Comparison of ENCODE assay signal across 8 mouse cellular contexts in genomic region chr12:105562936-105563680, GRCm38 (mm10). TPM values are rescaled to one million over a fixed set of nuclear protein-coding genes. Genes with fewer than 3 reads are reported as not detected.
DNase-seq lines count a peak whose midpoint lies in the region; ATAC-seq and TF ChIP-seq lines count a peak whose summit lies in the region.
"Had no signal": no experiment of that assay in that cellular context is flagged by ENCODE, and none has a peak within 500 bp of the region (broad histone marks: within the 10 kb centered on the region; RNA-seq: fewer than 3 reads in every experiment).

Gene Bdkrb2 (plus strand): TSS chr12:105563226.

- no peaks in the 10 kb centered on the region for H3K9me3 ChIP-seq in ES-E14 (ENCODE audit: control insufficient read depth, insufficient read depth, low read depth, low read length)
- H3K9me3 ChIP-seq in kidney, embryonic 15.5 days (replicated peaks) = peaks cover 9% of the 10 kb centered on the region; the same call in 1 of the 2 replicates

- H3K9ac ChIP-seq in ES-E14 (ENCODE audit: insufficient read depth, low read depth, low read length, poor library complexity, severe bottlenecking) = no peak within 1 kb of the TSS
- peak within 1 kb of the TSS; percentile 37 for H3K9ac ChIP-seq in kidney, embryonic 15.5 days

- intact Hi-C loops in gastrocnemius, postnatal 14 days (cut with DNase I; ENCODE audit: low total_unique reads) = no loop called here

- peak within 1 kb of the TSS; percentile 44 to 59 for H3K4me3 ChIP-seq in ES-E14 (ENCODE audit: insufficient read depth in 1 of 2, low read depth in 1 of 2, low read length in 2 of 2, poor library complexity in 1 of 2, severe bottlenecking in 1 of 2)
- peak within 1 kb of the TSS; percentile 43 for H3K4me3 ChIP-seq in kidney, embryonic 15.5 days (replicated peaks)

- in situ Hi-C loops in ES-E14 (cut with MboI; ENCODE audit: low sequenced_read_pairs in 2 of 2, unreplicated experiment in 2 of 2) = no loop called here

- WGBS in kidney, embryonic 15.5 days = 3% methylated on average over 25 of the region's 25 CpGs

- peak; percentile 54 for DNase-seq in ES-E14 (ENCODE audit: low read depth, low spot score)
- peak; percentile 89 for DNase-seq in adrenal gland, adult 2 months
- DNase-seq in gastrocnemius, postnatal 14 days = peak; percentile 45
- DNase-seq in urinary bladder, postnatal 25 days (ENCODE audit: low spot score) = peak; percentile 38
- no peak for DNase-seq in thymus, postnatal 0 days (ENCODE audit: low spot score)

- no peaks in the 10 kb centered on the region for H3K36me3 ChIP-seq in ES-E14 (ENCODE audit: control insufficient read depth, insufficient read depth, low read length, poor library complexity, severe bottlenecking)
- H3K36me3 ChIP-seq in kidney, embryonic 15.5 days = no peaks in the 10 kb centered on the region

- H3K27ac ChIP-seq in ES-E14 (ENCODE audit: insufficient read depth, low read depth, low read length, poor library complexity, severe bottlenecking) = no peak within 1 kb of the TSS
- H3K27ac ChIP-seq in kidney, embryonic 15.5 days = peak within 1 kb of the TSS; percentile 2; the same call in 1 of the 2 replicates

- H3K4me2 ChIP-seq in kidney, embryonic 15.5 days = peak within 1 kb of the TSS; percentile 70

- peaks cover 47% of the 10 kb centered on the region for H3K27me3 ChIP-seq in kidney, embryonic 15.5 days

- peaks cover 6 to 12% of the 10 kb centered on the region in 2 experiments; a peak in 3 of 4 replicates for H3K4me1 ChIP-seq in ES-E14 (ENCODE audit: control insufficient read depth in 2 of 2, insufficient read depth in 2 of 2, low read length in 2 of 2, poor library complexity in 1 of 2)
- H3K4me1 ChIP-seq in kidney, embryonic 15.5 days = peaks cover 34% of the 10 kb centered on the region

- peak; percentile 91 for ATAC-seq in kidney, embryonic 15.5 days (replicated peaks; ENCODE audit: low FRiP score)
- ATAC-seq in megakaryocyte progenitor cell, adult 5-6 weeks (replicated peaks; ENCODE audit: poor library complexity) = 0 out of 2 replicates have a peak, but pooled peaks have one; percentile 21

TF ChIP-seq in ES-E14, 5 proteins besides CTCF, POLR2A, EP300 and RAD21:
- TF ChIP-seq HCFC1 (IDR thresholded peaks at IDR 0.05; ENCODE audit: borderline replicate concordance, insufficient read depth, low read length) = no peak
- no peak for TF ChIP-seq CHD2 (IDR thresholded peaks at IDR 0.05; ENCODE audit: low read depth, low read length)
- no peak for TF ChIP-seq MAFK (IDR thresholded peaks at IDR 0.05; ENCODE audit: insufficient read depth, low read depth, low read length)
- no peak for TF ChIP-seq ZC3H11A (IDR thresholded peaks at IDR 0.05; ENCODE audit: borderline replicate concordance, low read depth, low read length)
- TF ChIP-seq ZNF384 (IDR thresholded peaks at IDR 0.05; ENCODE audit: low read depth, low read length) = no peak

RNA-seq across cellular contexts. Expression of gene Bdkrb2, which starts in this region (rescaled TPM):
- total RNA-seq in ES-E14 (2012; rRNA removed) = 1.2 and 2.4 TPM in 2 replicates
- total RNA-seq in adrenal gland, adult 2 months (2021) = 10 to 100 TPM; 12.3 to 12.4 TPM
- 4.1 and 6.4 TPM in 2 replicates for polyA plus RNA-seq in adrenal gland, adult 2 months (2012; rRNA removed)
- 1 to 10 TPM in 1 of 2 experiments, under 1 TPM in 1; 0.82 to 1.8 TPM for total RNA-seq in gastrocnemius, postnatal 14 days (2021)
- polyA plus RNA-seq in kidney, embryonic 15.5 days (2015; fragmentation: Nextera tagmentation; extraction: Ambion mirVana) = 1.1 and 1.6 TPM in 2 replicates
- total RNA-seq in megakaryocyte progenitor cell, adult 5-6 weeks (2015) = not detected in 2 replicates
- total RNA-seq in megakaryocyte progenitor cell, adult 5-6 weeks (2017) = not detected in 2 replicates
- polyA plus RNA-seq in thymus, postnatal 0 days (2015; fragmentation: Nextera tagmentation; extraction: Ambion mirVana) = 1.7 and 1.8 TPM in 2 replicates
- total RNA-seq: common myeloid progenitor, adult 5-6 weeks had no signal

Comparison
In these comparisons a context has a peak if more than half of its experiments do, and no peak if none do; other contexts are left out.
1. Peak in ATAC-seq in megakaryocyte progenitor cell, adult 5-6 weeks; RNA of the gene not detected or under 1 TPM.